Mouse (Mus musculus) heart, embryonic 14.5 days (tissue): ENCODE measurements around the gene D1Ertd622e. TPM values are rescaled to one million over a fixed set of nuclear protein-coding genes. Genes with fewer than 3 reads are reported as not detected.

Source experiments
- ATAC-seq: fragments of 200-750 bp; cut with Nextera tagmentation; 2 replicates; pipeline ENCODE4 v1.8.0; 2017; ENCODE audit warnings: low read depth, moderate TSS enrichment; ENCODE audit not compliant: insufficient number of reproducible peaks, insufficient read depth, low FRiP score
- H3K27ac ChIP-seq, 2 experiments: fragments of 200-500 bp in 1 of 2; fragments of 300-500 bp in 1 of 2; sonication (generic) in 1 of 2; replicated peaks in 1 of 2; 2 replicates each; pipeline ENCODE4 v1.5.1; 2012 to 2014; ENCODE audit warnings: low read depth in 2 of 2, low read length in 2 of 2, control low read depth in 1 of 2, mild to moderate bottlenecking in 1 of 2, mixed read lengths in 1 of 2; ENCODE audit not compliant: control insufficient read depth in 1 of 2, insufficient read depth in 1 of 2
- H3K27me3 ChIP-seq: fragments of 300-500 bp; sonication (generic); 2 replicates; pipeline ENCODE4 v1.6.1; 2014; ENCODE audit warnings: mild to moderate bottlenecking, low read length, control low read depth; ENCODE audit not compliant: control insufficient read depth, insufficient read depth
- H3K36me3 ChIP-seq: fragments of 300-500 bp; sonication (generic); 2 replicates; pipeline ENCODE4 v1.6.1; 2014; ENCODE audit warnings: mild to moderate bottlenecking, control low read depth, low read length, mixed read lengths; ENCODE audit not compliant: control insufficient read depth, insufficient read depth
- H3K4me1 ChIP-seq, 2 experiments: fragments of 200-500 bp in 1 of 2; fragments of 300-500 bp in 1 of 2; sonication (generic) in 1 of 2; 2 replicates each; pipeline ENCODE4 v1.6.1; 2012 to 2014; ENCODE audit warnings: low read length in 2 of 2, control low read depth in 1 of 2, mixed read lengths in 1 of 2; ENCODE audit not compliant: control insufficient read depth in 2 of 2, insufficient read depth in 2 of 2
- H3K4me2 ChIP-seq: fragments of 300-500 bp; sonication (generic); 2 replicates; pipeline ENCODE4 v1.6.1; 2014; ENCODE audit warnings: mild to moderate bottlenecking, low read length
- H3K4me3 ChIP-seq, 2 experiments: fragments of 200-500 bp in 1 of 2; fragments of 300-500 bp in 1 of 2; sonication (generic) in 1 of 2; 2 replicates each; pipeline ENCODE4 v1.5.1; 2012 to 2014; ENCODE audit warnings: low read length in 2 of 2, mild to moderate bottlenecking in 2 of 2, control low read depth in 1 of 2, low read depth in 1 of 2, moderate library complexity in 1 of 2; ENCODE audit not compliant: control insufficient read depth in 1 of 2, insufficient read depth in 1 of 2
- H3K9ac ChIP-seq: fragments of 300-500 bp; sonication (generic); 2 replicates; pipeline ENCODE4 v1.6.1; 2014; ENCODE audit warnings: mild to moderate bottlenecking, low read length
- H3K9me3 ChIP-seq: fragments of 300-500 bp; sonication (generic); 2 replicates; pipeline ENCODE4 v1.6.1; 2016; ENCODE audit warnings: low read length, control low read depth; ENCODE audit not compliant: control insufficient read depth
- WGBS: fragments of 180-500 bp; shearing (Covaris S2); extraction: QIAGEN DNeasy Blood & Tissue Kit; methylation state at CpG from one replicate; pipeline ENCODE4 v1.1.7; 2014; 5-methylcytosine and 5-hydroxymethylcytosine counted together
- polyA plus RNA-seq: library from polyadenylated mRNA; unstranded; fragments of >200 nt; fragmentation: Nextera tagmentation; extraction: Ambion mirVana; gene quantifications from 2 replicates; pipeline ENCODE4 v1.2.1, GENCODE M21; 2014

The D1Ertd622e gene
- polyA plus RNA-seq, result 7.8 and 10.1 TPM in 2 replicates

DNA sequence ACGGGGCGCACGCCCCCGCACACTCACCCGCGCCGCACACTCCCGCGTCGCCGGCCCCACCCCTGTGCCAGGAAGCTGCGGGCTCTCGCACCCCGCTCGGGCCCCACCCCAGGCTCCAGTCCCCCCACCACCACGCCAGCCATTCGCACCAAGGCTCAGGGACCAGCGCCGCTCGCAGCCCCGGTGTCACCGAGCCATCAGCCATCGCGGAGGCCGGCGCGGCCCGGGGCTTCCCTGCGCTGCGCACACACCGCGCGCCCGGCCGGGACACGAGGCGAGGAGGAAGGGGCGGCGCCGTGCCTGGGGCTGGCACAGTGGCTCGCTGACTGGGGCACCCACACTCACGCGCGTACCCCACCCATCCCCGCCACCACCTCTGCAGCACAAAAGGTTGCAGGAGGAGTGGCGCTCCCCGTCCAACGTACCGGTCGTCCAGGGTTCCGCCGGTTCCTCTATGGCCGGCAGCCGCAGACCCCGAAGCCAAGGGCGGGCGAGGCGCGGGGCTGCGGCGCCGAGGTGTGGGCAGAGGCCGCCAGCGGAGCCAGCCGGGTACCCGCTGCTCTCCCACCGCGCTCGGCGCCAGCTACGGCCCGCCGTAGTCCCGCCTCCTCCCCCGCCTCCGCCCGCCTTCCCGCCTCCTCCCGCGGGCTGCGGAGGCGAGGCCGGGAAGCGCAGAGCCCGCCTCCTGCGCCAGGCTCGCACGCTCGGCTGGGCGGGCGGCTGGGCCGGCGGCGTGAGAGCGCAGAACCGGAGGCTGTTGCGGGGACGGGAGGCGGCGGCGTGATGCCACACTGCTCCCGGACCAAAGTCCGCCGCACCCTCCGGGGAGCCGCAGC, at the start of gene D1Ertd622e:
Gene D1Ertd622e (minus strand): TSS at position 669 of the 836 bp plus-strand sequence.
- ATAC-seq, result peak; percentile 91
- under 1% methylated on average over 92 of the region's 106 CpGs for WGBS
- H3K4me2 ChIP-seq, result peak within 1 kb of the TSS; percentile 91

DNA sequence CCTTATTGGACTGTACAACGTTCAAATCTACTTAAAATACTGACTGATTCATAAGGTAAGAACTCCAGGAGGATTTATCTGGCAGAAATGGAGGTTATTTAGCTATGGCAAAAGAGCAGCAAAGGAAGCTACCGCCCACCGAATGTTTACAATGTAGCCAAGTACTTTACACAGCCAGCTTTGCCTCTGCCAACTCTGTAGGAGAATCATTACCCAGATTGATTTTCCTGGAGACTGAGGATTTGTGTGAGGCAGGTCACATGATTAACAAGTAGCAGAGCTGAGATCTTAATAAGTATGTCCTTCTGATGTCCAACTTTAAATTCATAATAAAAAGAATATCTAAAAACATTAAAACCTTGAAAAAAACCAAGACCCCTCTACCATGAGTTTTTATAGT, 48.6 kb upstream of the D1Ertd622e start:
- no peaks in the 10 kb centered on the region for H3K27me3 ChIP-seq
- ATAC-seq, result no peak
- no peaks in the 10 kb centered on the region for H3K4me1 ChIP-seq
- 91% methylated on average over 3 of the region's 3 CpGs for WGBS
- H3K9ac ChIP-seq, result no peak overlapping the region
- no peak overlapping the region for H3K27ac ChIP-seq
- no peaks in the 10 kb centered on the region for H3K9me3 ChIP-seq
- no peak overlapping the region for H3K4me3 ChIP-seq
- peaks cover 75% of the 10 kb centered on the region for H3K36me3 ChIP-seq
- no peak overlapping the region for H3K4me2 ChIP-seq

More for the DNA sequence above, at the start of gene D1Ertd622e:
- Histone ChIP-seq H3K9ac (peak within 1 kb of the TSS; percentile 86), H3K4me1 (peaks cover 0 to 16% of the 10 kb centered on the region in 2 experiments; a peak in 2 of 4 replicates), H3K27ac (peak within 1 kb of the TSS; percentile 74 to 85), H3K4me3 (peak within 1 kb of the TSS; percentile 83 to 97), H3K27me3 (no peaks in the 10 kb centered on the region), H3K36me3 (no peaks in the 10 kb centered on the region), H3K9me3 (no peaks in the 10 kb centered on the region)

DNA sequence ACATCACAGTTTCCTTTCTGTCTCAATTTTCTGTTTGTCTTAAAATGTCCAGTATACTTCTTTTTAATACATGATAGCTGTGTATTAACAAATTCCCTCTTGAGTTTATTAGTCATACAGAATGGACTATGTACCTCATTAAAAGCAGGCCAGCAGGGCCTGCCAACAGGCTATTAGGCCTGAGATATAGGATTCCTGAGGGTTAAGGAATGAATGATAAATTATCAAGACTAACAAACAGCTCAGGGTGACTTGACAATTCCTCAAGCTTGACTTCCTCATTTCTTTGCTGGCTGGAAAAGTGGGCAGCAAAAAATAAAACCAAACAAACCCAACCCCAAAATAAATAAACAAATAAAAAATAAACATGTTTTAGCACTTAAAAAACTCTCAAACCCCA, 43.5 kb upstream of the D1Ertd622e start:
- Histone ChIP-seq H3K4me2 (no peak overlapping the region), H3K27me3 (no peaks in the 10 kb centered on the region), H3K9ac (no peak overlapping the region), H3K36me3 (peaks cover 46% of the 10 kb centered on the region), H3K27ac (no peak overlapping the region), H3K9me3 (no peaks in the 10 kb centered on the region), H3K4me1 (no peaks in the 10 kb centered on the region), H3K4me3 (no peak overlapping the region)
- no peak for ATAC-seq

DNA sequence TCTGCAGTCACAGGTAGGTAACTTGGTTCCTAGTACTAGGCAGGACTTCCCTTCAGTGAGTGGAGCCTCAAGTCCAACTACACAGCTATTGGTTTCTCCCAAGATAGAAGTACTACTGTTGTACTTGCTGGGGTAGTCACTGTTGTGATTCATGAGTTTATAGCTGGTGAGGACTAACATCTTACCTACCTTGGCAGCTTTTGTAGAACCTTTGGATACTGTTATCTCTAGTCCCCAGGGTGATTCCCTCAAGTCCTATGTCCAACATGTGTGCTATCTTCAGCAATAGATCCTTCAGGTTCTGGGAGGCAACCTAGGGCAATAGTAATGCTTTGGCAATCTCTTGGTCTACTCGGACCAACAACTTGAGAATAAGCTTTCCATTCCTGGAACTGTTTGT, 42.8 kb upstream of the D1Ertd622e start:
- no peak overlapping the region for H3K4me2 ChIP-seq
- no peaks in the 10 kb centered on the region for H3K27me3 ChIP-seq
- H3K27ac ChIP-seq, result no peak overlapping the region
- no peaks in the 10 kb centered on the region for H3K4me1 ChIP-seq
- no peaks in the 10 kb centered on the region for H3K9me3 ChIP-seq
- ATAC-seq, result no peak
- WGBS, result 94% methylated on average over 1 of the region's 1 CpGs
- H3K4me3 ChIP-seq, result no peak overlapping the region
- H3K36me3 ChIP-seq, result peaks cover 39% of the 10 kb centered on the region
- no peak overlapping the region for H3K9ac ChIP-seq

DNA sequence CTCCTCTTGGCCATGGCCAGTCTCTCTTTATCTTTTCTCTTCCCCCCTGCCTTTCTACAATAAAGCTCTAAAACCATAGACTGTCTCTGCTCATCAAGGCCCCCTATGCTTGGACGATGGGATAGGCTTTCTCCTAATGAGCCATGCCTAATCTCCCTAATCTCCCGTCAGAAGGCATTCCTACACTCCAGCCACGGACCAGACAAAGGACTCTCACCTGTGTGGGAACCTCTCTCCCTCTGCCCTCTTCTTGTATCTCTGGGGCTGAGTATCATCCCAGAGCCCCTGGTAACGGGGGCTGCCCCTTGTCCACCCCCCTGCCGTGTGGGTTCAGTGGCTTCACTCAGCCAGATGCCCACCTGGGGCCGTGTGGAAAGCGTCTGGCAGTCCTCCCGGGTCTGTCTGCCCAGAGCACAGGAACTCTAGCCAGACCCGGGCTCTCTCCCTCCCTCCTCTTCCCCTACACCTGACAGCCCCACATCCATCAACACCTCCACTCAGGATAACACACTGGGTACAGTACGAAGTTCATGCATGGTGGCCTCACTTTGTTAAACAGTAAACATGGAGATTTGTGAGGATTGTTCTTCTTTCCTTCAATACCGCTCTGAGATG, 37.2 kb upstream of the D1Ertd622e start:
- Histone ChIP-seq H3K9ac (no peak overlapping the region), H3K4me2 (peak overlapping the region; percentile 56), H3K36me3 (no peaks in the 10 kb centered on the region), H3K9me3 (no peaks in the 10 kb centered on the region), H3K27me3 (no peaks in the 10 kb centered on the region), H3K4me3 (no peak overlapping the region), H3K27ac (no peak overlapping the region), H3K4me1 (peaks cover 3 to 8% of the 10 kb centered on the region in 2 experiments; a peak in 2 of 4 replicates)
- ATAC-seq, result peak; percentile 66; the same call in 1 of the 2 replicates
- 10% methylated on average over 11 of the region's 11 CpGs for WGBS

DNA sequence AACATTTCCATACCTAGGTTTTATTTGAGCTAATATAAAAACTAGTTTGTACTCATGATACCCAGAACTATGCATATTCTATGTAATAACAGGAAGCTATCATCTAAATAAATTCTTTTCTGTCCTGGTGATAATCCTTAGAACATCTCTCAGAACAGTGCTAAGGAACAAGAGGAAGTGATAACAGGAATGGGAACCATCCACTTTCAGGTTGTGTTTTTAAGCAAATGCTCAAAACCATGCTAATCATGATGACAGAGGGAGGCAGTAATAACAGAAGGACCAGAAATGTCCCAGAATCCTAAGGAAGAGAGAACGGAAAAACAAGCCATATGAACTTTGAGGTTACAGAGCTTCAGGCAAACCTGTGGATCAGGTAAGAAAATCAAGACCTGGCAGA, 35.4 kb upstream of the D1Ertd622e start:
- Histone ChIP-seq H3K27ac (no peak overlapping the region), H3K36me3 (no peaks in the 10 kb centered on the region), H3K27me3 (no peaks in the 10 kb centered on the region), H3K4me1 (peaks cover 3 to 8% of the 10 kb centered on the region in 2 experiments; a peak in 2 of 4 replicates), H3K4me2 (no peak overlapping the region), H3K9ac (no peak overlapping the region), H3K9me3 (no peaks in the 10 kb centered on the region), H3K4me3 (no peak overlapping the region)
- WGBS, result 94% methylated on average over 1 of the region's 1 CpGs
- no peak for ATAC-seq

DNA sequence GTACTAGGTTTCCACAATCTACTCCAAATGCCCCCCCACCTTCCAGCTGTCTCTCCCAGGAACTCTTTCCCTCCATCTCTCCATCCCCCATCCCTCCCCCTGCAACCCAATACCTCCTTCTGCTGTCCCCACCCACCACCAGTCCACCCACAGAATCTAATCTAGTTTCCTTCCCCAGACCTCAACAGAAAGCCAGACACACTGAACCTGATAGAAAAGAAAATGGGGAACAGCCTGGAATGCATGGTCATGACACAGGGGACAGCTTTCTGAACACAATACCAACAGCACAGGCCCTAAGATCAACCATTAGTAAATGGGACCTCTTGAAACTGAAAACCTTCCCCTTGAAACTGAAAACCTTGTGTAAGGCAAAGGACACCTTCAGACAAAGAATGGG, 32.0 kb upstream of the D1Ertd622e start:
- H3K4me1 ChIP-seq, result peaks cover 0 to 2% of the 10 kb centered on the region in 2 experiments; a peak in 1 of 4 replicates
- no peak overlapping the region for H3K4me2 ChIP-seq
- H3K4me3 ChIP-seq, result no peak overlapping the region
- H3K27me3 ChIP-seq, result no peaks in the 10 kb centered on the region
- no peak for ATAC-seq
- no peaks in the 10 kb centered on the region for H3K9me3 ChIP-seq
- H3K36me3 ChIP-seq, result no peaks in the 10 kb centered on the region
- H3K27ac ChIP-seq, result no peak overlapping the region
- H3K9ac ChIP-seq, result no peak overlapping the region
